Mouse (Mus musculus): ENCODE data around the gene Nfkbiz.
"Not testable (repeated sequence)": the region's sequence is repeated elsewhere in the genome, so short reads cannot be mapped to it uniquely, and the experiment has no call there.

The Nfkbiz gene

GRCm38 (mm10) chr16:55838510-55839474 lies at the start of gene Nfkbiz:
Gene Nfkbiz (minus strand): TSS chr16:55838899.
- no peak for DNase-seq (ENCODE audit: low read depth, low spot score)

GRCm38 (mm10) chr16:55887814-55888583 lies 49.3 kb upstream of the Nfkbiz start:
- no peak for DNase-seq (ENCODE audit: low read depth, low spot score)

GRCm38 (mm10) chr16:55884246-55884645 lies 45.5 kb upstream of the Nfkbiz start:
- no peak for DNase-seq (ENCODE audit: low read depth, low spot score)

GRCm38 (mm10) chr16:55876025-55876424 lies 37.3 kb upstream of the Nfkbiz start:
- no peak for DNase-seq (ENCODE audit: low read depth, low spot score)

- no peak for DNase-seq (ENCODE audit: low read depth, low spot score)
Measured at GRCm38 (mm10) chr16:55863832-55864231, 25.1 kb upstream of the Nfkbiz start.

GRCm38 (mm10) chr16:55863149-55863815 lies 24.6 kb upstream of the Nfkbiz start:
- peak; percentile 67 for DNase-seq (ENCODE audit: low read depth, low spot score)

GRCm38 (mm10) chr16:55861104-55861503 lies 22.4 kb upstream of the Nfkbiz start:
- DNase-seq (ENCODE audit: low read depth, low spot score), result peak; percentile 59

GRCm38 (mm10) chr16:55859421-55859820 lies 20.7 kb upstream of the Nfkbiz start:
- not testable (repeated sequence) for DNase-seq (ENCODE audit: low read depth, low spot score)

GRCm38 (mm10) chr16:55858465-55858864 lies 19.8 kb upstream of the Nfkbiz start:
- DNase-seq (ENCODE audit: low read depth, low spot score), result no peak

- DNase-seq (ENCODE audit: low read depth, low spot score), result peak; percentile 54
Measured at GRCm38 (mm10) chr16:55852943-55853727, 14.4 kb upstream of the Nfkbiz start.

GRCm38 (mm10) chr16:55852515-55852914 lies 13.8 kb upstream of the Nfkbiz start:
- no peak for DNase-seq (ENCODE audit: low read depth, low spot score)

- DNase-seq (ENCODE audit: low read depth, low spot score), result no peak
Measured at GRCm38 (mm10) chr16:55850485-55850884, 11.8 kb upstream of the Nfkbiz start.

GRCm38 (mm10) chr16:55847679-55848078 lies 9.0 kb upstream of the Nfkbiz start:
- no peak for DNase-seq (ENCODE audit: low read depth, low spot score)

GRCm38 (mm10) chr16:55844847-55845246 lies 6.1 kb upstream of the Nfkbiz start:
- no peak for DNase-seq (ENCODE audit: low read depth, low spot score)

- DNase-seq (ENCODE audit: low read depth, low spot score), result no peak
Measured at GRCm38 (mm10) chr16:55843919-55844318, 5.2 kb upstream of the Nfkbiz start.

- DNase-seq (ENCODE audit: low read depth, low spot score), result no peak
Measured at GRCm38 (mm10) chr16:55843134-55843533, 4.4 kb upstream of the Nfkbiz start.

- no peak for DNase-seq (ENCODE audit: low read depth, low spot score)
Measured at GRCm38 (mm10) chr16:55841506-55841905, 2.8 kb upstream of the Nfkbiz start.

GRCm38 (mm10) chr16:55838129-55838509 lies 580 bp downstream of the Nfkbiz start:
- no peak for DNase-seq (ENCODE audit: low read depth, low spot score)

- DNase-seq (ENCODE audit: low read depth, low spot score), result not testable (repeated sequence)
Measured at GRCm38 (mm10) chr16:55837653-55838052, 1.0 kb downstream of the Nfkbiz start.

GRCm38 (mm10) chr16:55837168-55837567 lies 1.5 kb downstream of the Nfkbiz start:
- DNase-seq (ENCODE audit: low read depth, low spot score), result no peak

- DNase-seq (ENCODE audit: low read depth, low spot score), result no peak
Measured at GRCm38 (mm10) chr16:55835798-55836197, 2.9 kb downstream of the Nfkbiz start.
